Mouse (Mus musculus) erythroblast, adult 5-6 weeks (primary cell): ENCODE measurements around the gene Arntl2. TPM values are rescaled to one million over a fixed set of nuclear protein-coding genes. Genes with fewer than 3 reads are reported as not detected.

ENCODE experiments used
- ATAC-seq: replicated peaks from 2 replicates; pipeline ENCODE4 v1.8.0; 2016; ENCODE audit warnings: moderate number of reproducible peaks, mild to moderate bottlenecking, moderate TSS enrichment, inconsistent platforms; ENCODE audit not compliant: poor library complexity, low FRiP score, severe bottlenecking
- total RNA-seq, 2 experiments: library from RNA; stranded (forward) in 1 of 2; stranded (reverse) in 1 of 2; fragments of 150-400 nt in 1 of 2; fragments of 200-764, 138-1000 nt in 1 of 2; gene quantifications; 2 replicates each; pipeline versions ENCODE4 v1.2.3 to v1.2.4; 2015 to 2017; ENCODE audit warnings: low replicate concordance in 2 of 2

Gene Arntl2
- total RNA-seq, 2 experiments from 2014 or later, result not detected

GRCm38 (mm10) chr6:146776610-146777389 lies 19.1 kb upstream of the Arntl2 start:
- peak; percentile 28; the same call in 1 of the 2 replicates for ATAC-seq

- ATAC-seq, result no peak
These were observed 17.8 kb upstream of the Arntl2 start for GRCm38 (mm10) chr6:146778055-146778454.

DNA sequence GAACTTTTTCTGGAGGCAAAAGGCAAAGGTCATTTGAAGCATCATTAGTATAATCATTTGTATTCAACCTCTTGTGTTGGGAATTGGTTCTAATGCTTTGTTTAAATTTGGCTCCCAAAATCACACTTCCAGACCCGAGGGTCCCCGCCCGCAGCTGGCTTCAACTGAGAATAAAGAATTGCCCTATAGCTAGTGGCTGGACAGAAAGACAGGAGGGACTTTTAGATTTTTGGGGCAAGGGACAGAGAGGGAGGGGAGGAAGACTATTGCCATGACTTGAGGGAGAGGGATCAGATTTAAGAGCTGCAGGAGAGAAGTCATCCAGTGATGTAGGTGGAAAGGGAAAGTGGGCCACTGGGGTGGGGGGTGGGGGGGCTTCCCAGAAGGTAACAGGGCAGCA lies 14.3 kb upstream of the Arntl2 start:
- ATAC-seq, result no peak

DNA sequence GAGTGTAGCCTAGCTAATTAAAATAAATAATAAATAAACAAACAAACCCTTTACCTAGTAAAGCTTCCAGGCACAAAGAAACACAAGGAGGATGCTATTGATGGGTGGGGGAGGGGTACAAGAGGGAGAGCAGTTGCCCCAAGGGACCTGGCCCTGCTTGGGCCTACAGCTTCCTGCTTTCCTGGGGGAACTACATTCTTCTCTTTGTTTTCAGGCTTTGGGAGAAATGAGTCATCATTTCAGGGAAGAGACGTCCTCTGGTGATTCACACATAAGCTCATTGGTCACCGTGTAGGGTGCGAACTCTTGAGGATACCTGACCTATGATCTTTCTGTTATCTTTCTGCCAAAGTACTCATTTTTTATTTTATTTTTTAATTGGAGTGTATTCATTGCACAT lies 2.3 kb upstream of the Arntl2 start:
- ATAC-seq, result no peak

DNA sequence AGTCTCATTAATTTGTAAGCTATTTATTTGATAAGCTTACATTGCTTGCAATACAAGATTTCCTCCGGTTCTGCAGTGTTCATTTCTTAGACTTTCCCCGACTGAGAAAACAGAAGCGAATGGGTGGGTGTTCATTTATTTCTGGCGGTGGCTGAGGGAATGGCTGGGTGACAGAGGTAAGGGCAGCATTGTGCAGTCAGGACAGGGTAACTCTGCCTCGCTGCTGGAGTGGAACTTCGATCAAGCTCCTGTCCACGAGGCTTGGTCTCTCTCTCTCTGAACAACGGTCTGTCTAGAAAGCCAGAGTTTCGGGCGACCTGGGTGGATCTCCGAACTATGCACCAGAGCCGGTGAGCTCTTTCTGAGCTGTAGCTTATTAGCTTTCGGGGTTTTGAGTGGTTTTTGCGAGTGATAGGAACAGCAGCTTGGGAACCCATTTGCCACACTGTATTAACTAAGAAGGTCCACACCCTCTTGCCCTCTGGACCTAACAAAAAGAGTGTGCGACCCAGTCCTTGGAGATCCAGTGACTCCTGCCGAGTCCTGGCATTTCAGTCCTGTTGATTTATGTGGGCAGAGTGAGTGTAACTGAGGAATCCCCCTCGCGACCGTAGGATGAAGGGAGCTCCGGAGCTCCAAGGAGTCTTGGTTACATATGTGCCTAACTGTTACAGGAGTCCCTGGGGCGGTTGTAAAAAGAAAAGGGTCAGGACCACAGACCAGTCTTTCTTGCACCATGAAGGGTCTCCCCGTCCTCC lies 510 bp upstream of the Arntl2 start:
- no peak for ATAC-seq

DNA sequence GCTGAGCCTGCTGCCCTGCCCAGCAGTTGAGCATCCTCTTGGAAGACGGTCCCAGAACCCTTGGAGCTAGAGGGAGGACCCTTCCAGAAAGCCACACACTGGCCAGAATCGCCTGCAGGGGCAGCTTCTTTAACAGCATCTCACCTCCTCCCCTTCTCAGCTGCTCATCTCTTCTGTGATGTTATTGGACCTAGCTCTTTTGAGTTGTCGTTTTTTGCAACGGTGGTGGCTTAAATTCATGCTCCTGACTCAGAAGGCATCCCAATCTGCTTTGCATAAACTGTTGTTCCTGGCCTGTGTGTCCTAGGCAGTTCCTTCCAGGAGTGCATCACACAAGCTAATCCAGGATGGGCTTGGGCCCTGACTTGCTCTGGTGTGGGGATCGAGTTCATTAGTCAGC lies 1.6 kb downstream of the Arntl2 start:
- ATAC-seq, result no peak

DNA sequence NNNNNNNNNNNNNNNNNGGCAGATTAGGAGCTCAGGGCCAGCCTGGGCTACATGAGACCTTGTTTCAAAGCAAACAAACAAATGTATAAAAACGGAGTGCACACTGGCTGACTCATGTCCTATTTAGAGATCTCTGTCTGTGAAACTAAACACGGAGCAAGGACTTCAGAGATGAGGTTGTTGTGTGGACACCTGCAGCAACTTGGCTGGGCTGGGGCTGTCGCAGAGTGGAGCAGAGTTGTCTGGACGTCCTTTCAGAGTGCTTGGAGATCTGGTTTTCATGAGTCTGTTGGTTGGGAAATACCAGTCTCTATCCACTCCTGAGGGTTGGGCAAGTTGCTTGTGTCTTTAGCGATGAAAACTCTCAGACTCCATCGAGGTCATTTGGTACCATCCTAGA lies 14.1 kb downstream of the Arntl2 start:
- no peak for ATAC-seq

DNA sequence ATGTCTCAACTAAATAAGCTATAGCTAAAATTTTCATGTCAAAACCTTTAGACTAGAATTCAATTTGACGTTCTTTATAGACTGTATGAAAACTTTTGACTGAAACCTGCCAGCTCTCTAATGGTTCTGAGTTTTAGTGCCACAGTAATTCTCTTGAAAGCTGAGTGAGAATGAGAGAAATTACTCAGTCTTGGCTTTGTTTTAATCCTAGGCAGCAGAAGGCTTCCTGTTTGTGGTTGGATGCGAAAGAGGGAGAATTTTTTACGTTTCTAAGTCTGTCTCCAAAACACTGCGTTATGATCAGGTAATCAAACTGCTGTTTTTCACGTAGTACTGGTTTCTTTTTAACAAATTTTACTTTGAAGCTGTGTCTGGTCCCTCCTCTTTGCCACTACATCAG lies 17.2 kb downstream of the Arntl2 start:
- no peak for ATAC-seq

GRCm38 (mm10) chr6:146820177-146820965 lies 24.5 kb downstream of the Arntl2 start:
- no peak for ATAC-seq

DNA sequence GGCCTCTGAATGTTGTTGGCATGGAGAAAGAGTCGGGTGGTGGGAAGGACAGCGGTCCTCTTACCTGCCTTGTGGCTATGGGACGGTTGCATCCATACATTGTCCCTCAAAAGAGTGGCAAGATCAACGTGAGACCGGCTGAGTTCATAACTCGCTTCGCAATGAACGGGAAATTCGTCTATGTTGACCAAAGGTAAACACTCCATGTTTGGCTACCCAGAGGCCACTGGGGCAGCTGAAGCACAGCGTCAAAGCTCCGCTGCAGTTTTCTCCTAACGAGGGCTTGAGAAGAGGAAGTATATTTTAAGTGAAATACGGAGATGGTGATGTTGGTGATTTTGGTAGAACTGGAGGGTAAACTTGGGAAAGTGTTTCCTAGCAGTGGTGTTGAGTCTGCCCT lies 26.1 kb downstream of the Arntl2 start:
- ATAC-seq, result no peak

DNA sequence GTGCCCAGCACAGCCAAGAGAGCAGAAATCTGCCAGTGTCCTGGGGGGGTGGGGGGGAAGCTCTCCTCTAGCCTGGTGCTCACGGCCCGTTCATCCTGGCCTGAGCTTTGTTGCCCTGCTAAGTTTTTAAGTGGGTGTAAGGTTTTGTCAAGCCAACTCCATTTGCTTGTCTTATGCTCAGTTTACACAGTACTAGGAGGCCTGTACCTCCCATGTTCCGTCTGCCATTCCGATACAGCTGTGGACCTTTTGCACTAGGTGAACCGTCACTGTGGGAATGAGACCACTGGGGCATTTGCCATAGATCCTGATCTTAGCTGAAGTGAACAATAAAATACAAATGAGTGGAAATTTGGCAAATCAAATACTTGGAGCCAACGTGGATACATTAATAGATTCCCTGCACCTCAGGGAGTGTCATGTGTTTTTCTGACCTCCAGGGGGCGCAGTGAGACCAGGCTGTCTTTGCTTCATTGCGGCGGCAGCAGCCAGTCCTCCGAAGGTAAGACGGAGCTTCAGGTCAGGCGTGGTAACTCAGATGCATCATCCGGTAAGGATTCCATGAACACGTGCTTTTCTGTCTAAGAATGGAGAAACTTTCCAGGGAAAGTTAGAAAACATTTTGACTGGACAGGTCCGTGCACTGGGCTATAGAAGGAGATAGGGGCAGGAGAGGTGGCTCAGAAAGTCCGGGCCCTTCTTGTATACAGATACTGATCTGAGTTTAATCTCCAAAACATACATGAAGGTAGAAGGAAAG lies 29.1 kb downstream of the Arntl2 start:
- ATAC-seq, result peak; percentile 85

- ATAC-seq, result 0 out of 2 replicates have a peak, but pooled peaks have one; percentile 17
These were observed 29.6 kb downstream of the Arntl2 start for GRCm38 (mm10) chr6:146825487-146825773.

DNA sequence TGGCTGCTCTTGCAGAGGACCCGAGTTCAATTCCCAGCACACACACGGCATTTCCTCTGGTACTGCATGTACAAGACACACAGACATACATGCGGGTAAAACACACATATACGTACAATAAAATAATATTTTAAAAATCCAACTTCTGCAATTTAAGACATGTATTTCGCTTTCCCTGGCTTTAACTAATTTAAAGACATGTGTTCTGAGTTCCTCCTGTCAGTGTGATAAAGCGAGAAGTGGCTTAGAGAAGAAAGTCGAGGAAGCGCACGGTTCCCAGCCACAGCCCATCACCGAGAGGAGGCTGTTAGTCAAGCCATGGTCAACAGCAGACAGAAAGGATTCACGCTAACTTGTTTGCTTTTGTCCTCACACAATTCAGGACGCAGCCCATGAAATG lies 35.5 kb downstream of the Arntl2 start:
- ATAC-seq, result no peak

GRCm38 (mm10) chr6:146833485-146834314 lies 37.8 kb downstream of the Arntl2 start:
- peak; percentile 64; the same call in 1 of the 2 replicates for ATAC-seq

- ATAC-seq, result no peak
These were observed 38.5 kb downstream of the Arntl2 start for GRCm38 (mm10) chr6:146834342-146834741.

GRCm38 (mm10) chr6:146835784-146836183 lies 39.9 kb downstream of the Arntl2 start:
- no peak for ATAC-seq

GRCm38 (mm10) chr6:146837316-146837715 lies 41.5 kb downstream of the Arntl2 start:
- ATAC-seq, result no peak

DNA sequence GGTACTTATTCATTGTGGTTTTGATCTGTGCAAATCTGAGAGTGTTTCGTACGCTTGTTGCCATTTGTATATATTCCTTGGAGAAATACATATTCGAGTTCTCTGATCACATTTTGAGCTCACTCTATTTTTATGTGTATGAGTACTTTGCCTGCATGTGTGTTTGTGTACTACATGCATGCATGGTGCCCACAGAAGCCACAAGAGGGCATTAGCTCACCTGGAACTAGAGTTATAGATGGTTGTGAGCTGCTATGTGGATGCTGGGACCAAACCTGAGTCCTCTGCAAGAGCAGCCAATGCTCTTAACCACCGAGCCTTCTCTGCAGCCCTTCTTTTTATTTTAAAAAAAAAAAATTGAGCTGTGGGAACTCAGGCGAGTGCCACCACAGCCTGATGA lies 42.5 kb downstream of the Arntl2 start:
- no peak for ATAC-seq

DNA sequence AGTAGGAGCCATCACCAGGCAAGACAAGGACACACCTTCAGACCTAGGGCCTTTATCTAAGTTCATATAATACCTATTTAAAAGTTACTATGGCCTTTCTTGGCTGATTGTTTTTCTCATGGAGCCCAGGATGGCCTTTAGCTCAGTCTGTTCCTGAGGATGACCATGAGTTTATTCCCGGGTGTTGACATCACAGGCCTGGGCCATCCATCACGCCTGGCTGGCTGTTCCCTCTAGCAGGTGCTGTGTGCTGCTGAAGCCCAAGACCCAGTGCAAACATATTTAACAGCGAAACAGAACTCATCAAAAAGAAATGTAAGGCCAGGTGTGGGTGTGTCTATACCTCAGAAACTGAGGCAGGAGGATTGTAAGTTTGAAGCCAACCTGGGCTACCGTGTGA lies 43.0 kb downstream of the Arntl2 start:
- no peak for ATAC-seq
